8 mouse cellular contexts compared by ENCODE assay signal in genomic region chr4:89524260-89525200, GRCm38 (mm10).
DNase-seq lines count a peak whose midpoint lies in the region; ATAC-seq and TF ChIP-seq lines count a peak whose summit lies in the region.

No protein-coding gene starts in this region.

- H3K36me3 ChIP-seq in embryonic facial prominence, embryonic 12.5 days, result no peaks in the 10 kb centered on the region
- no peaks in the 10 kb centered on the region for H3K36me3 ChIP-seq in heart, adult 2 months (ENCODE audit: control insufficient read depth, insufficient read depth, low read length)
- H3K36me3 ChIP-seq in limb, embryonic 14.5 days (ENCODE audit: control insufficient read depth, insufficient read depth, low read length), result no peaks in the 10 kb centered on the region
- no peaks in the 10 kb centered on the region for H3K36me3 ChIP-seq in midbrain, embryonic 15.5 days (replicated peaks)

- peak overlapping the region; percentile 45; the same call in 1 of the 2 replicates for H3K9ac ChIP-seq in embryonic facial prominence, embryonic 12.5 days
- peak overlapping the region; percentile 24 for H3K9ac ChIP-seq in heart, adult 2 months (ENCODE audit: low read depth, low read length)
- H3K9ac ChIP-seq in limb, embryonic 14.5 days (ENCODE audit: low read depth, low read length, severe bottlenecking), result peak overlapping the region; percentile 54
- peak overlapping the region; percentile 21; the same call in 1 of the 2 replicates for H3K9ac ChIP-seq in midbrain, embryonic 15.5 days

- intact Hi-C loops in heart, adult 2 months (cut with DNase I), result loop anchor here (1.0 to 10.0 kb wide), 3 partner anchors 232 to 660 kb away; partner anchors contain the start of gene Cdkn2a

- DNase-seq in 416B (ENCODE audit: low read depth), result peak; percentile 93
- peak; percentile 60 to 71 for DNase-seq in adrenal gland, postnatal 36 days
- peak; percentile 57 to 62 for DNase-seq in heart, adult 2 months
- peak; percentile 64 for DNase-seq in kidney, adult 18-20 months
- DNase-seq in limb, embryonic 14.5 days (ENCODE audit: low spot score), result peak; percentile 84
- DNase-seq in spleen, postnatal 10 days (ENCODE audit: low spot score in 2 of 2), result peak; percentile 16 to 47

- TF ChIP-seq POLR2A in heart, adult 2 months (IDR thresholded peaks at IDR 0.05; ENCODE audit: insufficient read depth, low read depth, low read length), result no peak
- no peak for TF ChIP-seq POLR2A in limb, embryonic 14.5 days (IDR thresholded peaks at IDR 0.05; ENCODE audit: borderline replicate concordance, extremely low read depth, insufficient read depth, insufficient read length)

- ATAC-seq in embryonic facial prominence, embryonic 12.5 days (ENCODE audit: insufficient number of reproducible peaks, insufficient read depth, low FRiP score, low TSS enrichment), result 0 out of 2 replicates have a peak, but pooled peaks have one; percentile 41
- ATAC-seq in limb, embryonic 14.5 days (ENCODE audit: low FRiP score, low read depth), result peak; percentile 76; the same call in 1 of the 2 replicates
- ATAC-seq in midbrain, embryonic 15.5 days (replicated peaks), result peak; percentile 85

- H3K27me3 ChIP-seq in embryonic facial prominence, embryonic 12.5 days, result peaks cover 21% of the 10 kb centered on the region
- H3K27me3 ChIP-seq in heart, adult 2 months (ENCODE audit: control insufficient read depth, insufficient read depth, low read length), result no peaks in the 10 kb centered on the region
- peaks cover 25% of the 10 kb centered on the region for H3K27me3 ChIP-seq in limb, embryonic 14.5 days (ENCODE audit: control insufficient read depth, insufficient read depth, low read length)
- H3K27me3 ChIP-seq in midbrain, embryonic 15.5 days (replicated peaks), result peaks cover 31% of the 10 kb centered on the region

- H3K27ac ChIP-seq in embryonic facial prominence, embryonic 12.5 days, result no peak overlapping the region
- no peak overlapping the region for H3K27ac ChIP-seq in heart, adult 2 months
- no peak overlapping the region for H3K27ac ChIP-seq in limb, embryonic 14.5 days (replicated peaks; ENCODE audit: low read depth, low read length)
- no peak overlapping the region for H3K27ac ChIP-seq in midbrain, embryonic 15.5 days

- no peaks in the 10 kb centered on the region for H3K9me3 ChIP-seq in embryonic facial prominence, embryonic 12.5 days
- no peaks in the 10 kb centered on the region for H3K9me3 ChIP-seq in limb, embryonic 14.5 days (ENCODE audit: control insufficient read depth, low read length)
- H3K9me3 ChIP-seq in midbrain, embryonic 15.5 days, result no peaks in the 10 kb centered on the region

- peak overlapping the region; percentile 47 for H3K4me3 ChIP-seq in embryonic facial prominence, embryonic 12.5 days
- peak overlapping the region; percentile 56 for H3K4me3 ChIP-seq in heart, adult 2 months
- peak overlapping the region; percentile 48 for H3K4me3 ChIP-seq in limb, embryonic 14.5 days (replicated peaks; ENCODE audit: low read length)
- peak overlapping the region; percentile 44 for H3K4me3 ChIP-seq in midbrain, embryonic 15.5 days

- peak; percentile 42; the same call in 1 of the 2 replicates for TF ChIP-seq EP300 in heart, adult 2 months (IDR thresholded peaks at IDR 0.05; ENCODE audit: insufficient read depth, low read depth, low read length)

- H3K4me2 ChIP-seq in embryonic facial prominence, embryonic 12.5 days (replicated peaks), result peak overlapping the region; percentile 65
- peak overlapping the region; percentile 79 for H3K4me2 ChIP-seq in limb, embryonic 14.5 days (replicated peaks; ENCODE audit: low read depth, low read length, severe bottlenecking)
- peak overlapping the region; percentile 82 for H3K4me2 ChIP-seq in midbrain, embryonic 15.5 days

- TF ChIP-seq CTCF in heart, adult 2 months (IDR thresholded peaks at IDR 0.05), result peak; percentile 79

- no peaks in the 10 kb centered on the region; the same call in 1 of the 2 replicates for H3K4me1 ChIP-seq in embryonic facial prominence, embryonic 12.5 days
- H3K4me1 ChIP-seq in heart, adult 2 months (ENCODE audit: control insufficient read depth, insufficient read depth, low read length), result no peaks in the 10 kb centered on the region
- H3K4me1 ChIP-seq in limb, embryonic 14.5 days (ENCODE audit: control insufficient read depth, insufficient read depth, low read length), result no peaks in the 10 kb centered on the region
- peaks cover 7% of the 10 kb centered on the region for H3K4me1 ChIP-seq in midbrain, embryonic 15.5 days

- WGBS in embryonic facial prominence, embryonic 12.5 days, result 2% methylated on average over 40 of the region's 40 CpGs
- 2% methylated on average over 40 of the region's 40 CpGs for WGBS in heart, adult 2 months
- WGBS in limb, embryonic 14.5 days, result 1% methylated on average over 40 of the region's 40 CpGs
- WGBS in midbrain, embryonic 15.5 days, result 2% methylated on average over 40 of the region's 40 CpGs

- H3K79me2 ChIP-seq in heart, adult 2 months (replicated peaks; ENCODE audit: control insufficient read depth, insufficient read depth, low read length), result no peaks in the 10 kb centered on the region

Comparison
In these comparisons a context has a peak if more than half of its experiments do, and no peak if none do; other contexts are left out.
1. DNase-seq: peak in every context shown above with its lines; median percentile 93 in 416B; 84 in limb, embryonic 14.5 days; 66 in adrenal gland, postnatal 36 days; 64 in kidney, adult 18-20 months; 60 in heart, adult 2 months; 32 in spleen, postnatal 10 days.